Mouse (Mus musculus) liver, postnatal 0 days (tissue): ENCODE data around the gene Kcnmb4. TPM values are rescaled to one million over a fixed set of nuclear protein-coding genes. Genes with fewer than 3 reads are reported as not detected.

Experiments
- ATAC-seq: fragments of 200-750 bp; cut with Nextera tagmentation; 2 replicates; pipeline ENCODE4 v1.8.0; 2017; ENCODE audit warnings: mild to moderate bottlenecking, moderate library complexity
- DNase-seq: peaks from one replicate; pipeline ENCODE4 v3.0.0-alpha.2; 2016
- H3K27ac ChIP-seq: fragments of 300-500 bp; sonication (generic); 2 replicates; pipeline ENCODE4 v1.5.1; 2014; ENCODE audit warnings: antibody characterized with exemption, moderate library complexity, mild to moderate bottlenecking, low read depth
- H3K27me3 ChIP-seq: fragments of 300-500 bp; sonication (generic); 2 replicates; pipeline ENCODE4 v1.6.1; 2014; ENCODE audit warnings: low read length, control low read depth, mixed read lengths; ENCODE audit not compliant: insufficient read depth
- H3K36me3 ChIP-seq: fragments of 300-500 bp; sonication (generic); replicated peaks from 2 replicates; pipeline ENCODE4 v1.6.1; 2014; ENCODE audit warnings: mild to moderate bottlenecking, control low read depth, low read length, moderate library complexity, mixed read lengths; ENCODE audit not compliant: insufficient read depth
- H3K4me1 ChIP-seq: fragments of 300-500 bp; sonication (generic); 2 replicates; pipeline ENCODE4 v1.6.1; 2014; ENCODE audit warnings: antibody characterized with exemption, mild to moderate bottlenecking, control low read depth; ENCODE audit not compliant: insufficient read depth
- H3K4me2 ChIP-seq: fragments of 300-500 bp; sonication (generic); 2 replicates; pipeline ENCODE4 v1.6.1; 2014; ENCODE audit warnings: low read depth, mild to moderate bottlenecking, low read length, moderate library complexity, mixed read lengths
- H3K4me3 ChIP-seq: fragments of 300-500 bp; sonication (generic); 2 replicates; pipeline ENCODE4 v1.5.1; 2014; ENCODE audit warnings: low read depth, low read length
- H3K9ac ChIP-seq: fragments of 300-500 bp; sonication (generic); replicated peaks from 2 replicates; pipeline ENCODE4 v1.6.1; 2014; ENCODE audit warnings: mild to moderate bottlenecking, moderate library complexity
- H3K9me3 ChIP-seq: fragments of 300-500 bp; sonication (generic); 2 replicates; pipeline ENCODE4 v1.6.1; 2016; ENCODE audit warnings: mild to moderate bottlenecking, control low read depth, low read length, mixed read lengths
- CTCF ChIP-seq: sonication (generic); IDR thresholded peaks from 2 replicates; pipeline ENCODE4 v1.5.1; 2016; ENCODE audit warnings: antibody characterized with exemption, low read depth
- EP300 ChIP-seq: IDR thresholded peaks from 2 replicates; pipeline ENCODE4 v1.6.1; 2016; ENCODE audit warnings: antibody characterized with exemption, low read depth, mild to moderate bottlenecking
- WGBS: fragments of 180-500 bp; shearing (Covaris S2); extraction: QIAGEN DNeasy Blood & Tissue Kit; methylation state at CpG from one replicate; pipeline ENCODE4 v1.1.7; 2014; ENCODE audit not compliant: insufficient replicate concordance; 5-methylcytosine and 5-hydroxymethylcytosine counted together
- polyA plus RNA-seq: library from polyadenylated mRNA; unstranded; fragments of >200 nt; fragmentation: Nextera tagmentation; extraction: Ambion mirVana; gene quantifications from 2 replicates; pipeline ENCODE4 v1.2.1, GENCODE M21; 2015

The Kcnmb4 gene
- polyA plus RNA-seq, 1 experiment from 2014 or later, result not detected

GRCm38 (mm10) chr10:116416726-116417125 lies 57.0 kb downstream of the Kcnmb4 start:
- Histone ChIP-seq H3K4me1 (no peaks in the 10 kb centered on the region), H3K27me3 (no peaks in the 10 kb centered on the region), H3K9me3 (no peaks in the 10 kb centered on the region), H3K4me2 (no peak overlapping the region), H3K36me3 (no peaks in the 10 kb centered on the region), H3K27ac (no peak overlapping the region), H3K4me3 (no peak overlapping the region), H3K9ac (no peak overlapping the region)
- WGBS, result 43% methylated on average over 5 of the region's 5 CpGs
- ATAC-seq (no peak), DNase-seq (no peak)
- no peak for TF ChIP-seq CTCF
- no peak for TF ChIP-seq EP300

GRCm38 (mm10) chr10:116416142-116416541 lies 57.5 kb downstream of the Kcnmb4 start:
- TF ChIP-seq CTCF (no peak), EP300 (no peak)
- H3K27me3 ChIP-seq, result no peaks in the 10 kb centered on the region
- no peaks in the 10 kb centered on the region for H3K4me1 ChIP-seq
- H3K4me3 ChIP-seq, result no peak overlapping the region
- H3K27ac ChIP-seq, result no peak overlapping the region
- ATAC-seq, result no peak
- no peak overlapping the region for H3K9ac ChIP-seq
- H3K9me3 ChIP-seq, result no peaks in the 10 kb centered on the region
- H3K36me3 ChIP-seq, result no peaks in the 10 kb centered on the region
- DNase-seq, result no peak
- 74% methylated on average over 6 of the region's 6 CpGs for WGBS
- H3K4me2 ChIP-seq, result no peak overlapping the region

- H3K27ac ChIP-seq, result no peak overlapping the region
- no peak overlapping the region for H3K9ac ChIP-seq
- no peaks in the 10 kb centered on the region for H3K27me3 ChIP-seq
- H3K9me3 ChIP-seq, result no peaks in the 10 kb centered on the region
- 56% methylated on average over 9 of the region's 9 CpGs for WGBS
- no peak overlapping the region for H3K4me3 ChIP-seq
- H3K4me2 ChIP-seq, result no peak overlapping the region
- no peak for DNase-seq
- no peak for ATAC-seq
- no peaks in the 10 kb centered on the region for H3K4me1 ChIP-seq
- H3K36me3 ChIP-seq, result no peaks in the 10 kb centered on the region
- TF ChIP-seq EP300 (no peak), CTCF (no peak)
Measured at GRCm38 (mm10) chr10:116410826-116411225, 62.9 kb downstream of the Kcnmb4 start.

DNA sequence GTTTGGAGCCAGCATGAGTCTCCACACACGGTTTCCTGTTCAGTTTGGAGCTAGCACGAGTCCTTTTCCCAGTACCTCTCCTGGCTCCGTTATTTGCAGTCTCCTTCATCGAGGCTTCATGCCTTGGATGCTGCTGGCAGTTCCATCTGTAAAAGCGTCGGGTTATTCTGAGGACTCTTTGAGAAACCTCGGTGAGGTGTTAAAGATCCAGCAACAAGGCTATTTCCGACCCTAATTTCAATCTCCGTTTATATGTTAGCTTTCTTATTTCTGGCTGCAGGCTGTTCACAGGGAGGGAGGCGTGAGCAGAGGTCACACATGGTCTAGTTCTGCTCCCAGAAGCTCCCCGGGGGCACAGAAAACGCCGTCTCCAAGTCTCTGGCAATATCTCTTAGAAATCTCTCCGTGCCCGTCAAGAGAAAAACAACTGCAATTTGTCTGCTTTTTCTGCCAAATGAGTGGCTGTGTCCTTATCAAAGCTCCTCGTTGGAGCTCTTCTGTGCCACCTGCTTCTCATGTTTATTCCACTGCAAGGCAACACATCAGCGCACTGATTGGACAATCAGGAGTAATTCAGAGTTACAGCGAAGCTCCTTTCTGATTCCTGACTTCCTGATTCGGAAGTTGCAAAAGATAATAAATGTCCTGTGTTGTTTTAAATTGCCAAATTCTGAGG lies 65.9 kb downstream of the Kcnmb4 start:
- 63% methylated on average over 19 of the region's 19 CpGs for WGBS
- H3K9me3 ChIP-seq, result no peaks in the 10 kb centered on the region

DNA sequence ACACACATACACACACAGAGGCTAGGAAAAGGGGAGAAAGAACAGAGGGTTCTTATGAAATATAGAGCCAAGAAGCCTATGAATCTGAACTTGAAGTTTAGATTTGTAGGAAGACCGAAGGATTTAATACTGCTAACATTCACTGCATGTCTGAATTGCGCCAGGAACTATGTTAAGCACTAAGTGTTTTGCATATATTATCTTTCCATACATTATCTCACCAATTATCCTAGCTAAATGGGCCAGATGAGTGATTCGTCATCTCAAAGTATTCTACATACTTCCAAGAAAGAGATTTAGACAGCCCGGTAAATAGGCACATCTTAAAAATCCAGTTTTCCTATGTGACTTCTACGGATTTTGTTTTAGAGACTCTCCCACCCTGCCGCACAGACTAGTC lies 68.7 kb downstream of the Kcnmb4 start:
- Histone ChIP-seq H3K4me1 (no peaks in the 10 kb centered on the region), H3K9ac (no peak overlapping the region), H3K27ac (no peak overlapping the region), H3K27me3 (no peaks in the 10 kb centered on the region), H3K4me3 (no peak overlapping the region), H3K36me3 (no peaks in the 10 kb centered on the region), H3K4me2 (no peak overlapping the region), H3K9me3 (no peaks in the 10 kb centered on the region)
- TF ChIP-seq EP300 (no peak), CTCF (no peak)
- WGBS, result 86% methylated on average over 6 of the region's 6 CpGs
- DNase-seq (no peak), ATAC-seq (no peak)

More for the DNA sequence above, 65.9 kb downstream of the Kcnmb4 start:
- H3K27ac ChIP-seq, result no peak overlapping the region
- no peaks in the 10 kb centered on the region for H3K36me3 ChIP-seq
- TF ChIP-seq EP300 (no peak), CTCF (no peak)
- H3K27me3 ChIP-seq, result no peaks in the 10 kb centered on the region
- no peak for ATAC-seq
- DNase-seq, result no peak
- H3K4me1 ChIP-seq, result no peaks in the 10 kb centered on the region
- no peak overlapping the region for H3K4me3 ChIP-seq
- no peak overlapping the region for H3K4me2 ChIP-seq
- no peak overlapping the region for H3K9ac ChIP-seq

DNA sequence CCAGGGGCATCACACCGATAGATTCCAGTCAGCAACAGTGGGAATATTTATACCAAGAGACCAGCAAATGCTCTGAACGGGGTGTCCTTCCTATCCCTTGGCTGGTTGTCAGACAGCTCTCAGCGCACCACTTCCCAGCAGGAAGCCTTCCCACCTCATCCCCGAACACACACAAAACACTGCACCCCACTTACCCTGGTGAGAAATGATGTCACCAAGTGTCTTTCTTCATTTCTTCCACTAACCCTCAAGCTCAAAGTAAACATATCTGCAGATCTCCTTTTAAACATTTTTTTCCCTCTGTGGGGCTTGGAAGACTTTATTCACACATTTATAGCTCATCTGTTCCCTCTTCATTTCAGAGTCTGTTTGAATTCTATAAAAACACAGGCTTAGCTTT lies 70.0 kb downstream of the Kcnmb4 start:
- no peak for TF ChIP-seq CTCF
- no peak for TF ChIP-seq EP300
- Histone ChIP-seq H3K9me3 (no peaks in the 10 kb centered on the region), H3K27me3 (no peaks in the 10 kb centered on the region), H3K9ac (no peak overlapping the region), H3K4me3 (no peak overlapping the region), H3K4me2 (no peak overlapping the region), H3K4me1 (no peaks in the 10 kb centered on the region), H3K27ac (no peak overlapping the region), H3K36me3 (no peaks in the 10 kb centered on the region)
- WGBS, result 52% methylated on average over 4 of the region's 4 CpGs
- DNase-seq (no peak), ATAC-seq (no peak)
